Mouse (Mus musculus) G1E (cell line): ENCODE data around the gene Rnf26. TPM values are rescaled to one million over a fixed set of nuclear protein-coding genes. Genes with fewer than 3 reads are reported as not detected.

Experiments used
- ATAC-seq: 2 replicates; pipeline ENCODE4 v1.8.0; 2016; ENCODE audit warnings: mild to moderate bottlenecking; ENCODE audit not compliant: insufficient number of reproducible peaks, poor library complexity, low FRiP score, severe bottlenecking; ENCODE audit errors: extremely low read depth
- DNase-seq: peaks from one replicate; pipeline ENCODE4 v3.0.0; 2012; ENCODE audit warnings: low spot score
- H3K27me3 ChIP-seq: 2 replicates; pipeline ENCODE4 v1.6.1; 2012; ENCODE audit warnings: mild to moderate bottlenecking, low read length, inconsistent platforms; ENCODE audit not compliant: insufficient read depth
- H3K36me3 ChIP-seq: replicated peaks from 2 replicates; pipeline ENCODE3; 2012; ENCODE audit warnings: mild to moderate bottlenecking, inconsistent platforms
- H3K4me1 ChIP-seq: 2 replicates; pipeline ENCODE4 v1.6.1; 2012; ENCODE audit warnings: low read depth, low read length, inconsistent platforms, mixed read lengths; ENCODE audit not compliant: insufficient read depth
- H3K4me3 ChIP-seq: 2 replicates; pipeline ENCODE4 v1.5.1; 2012; ENCODE audit warnings: low read depth, mild to moderate bottlenecking, inconsistent platforms, low read length, moderate library complexity, mixed read lengths
- H3K9me3 ChIP-seq: replicated peaks from 2 replicates; pipeline ENCODE4 v1.6.1; 2012; ENCODE audit warnings: inconsistent platforms
- CTCF ChIP-seq: IDR thresholded peaks from 2 replicates; pipeline ENCODE4 v1.5.1; 2012; ENCODE audit warnings: low read depth, low read length, inconsistent platforms, mixed read lengths
- GATA1 ChIP-seq: IDR thresholded peaks from 2 replicates; pipeline ENCODE4 v1.6.1; 2012; ENCODE audit warnings: borderline replicate concordance, low read length, inconsistent platforms, mixed read lengths
- GATA2 ChIP-seq: IDR thresholded peaks from 2 replicates; pipeline ENCODE4 v1.6.1; 2012; ENCODE audit warnings: low read depth, low read length, inconsistent platforms, borderline replicate concordance
- POLR2AphosphoS5 ChIP-seq: IDR thresholded peaks from 2 replicates; pipeline ENCODE4 v1.6.1; 2012; ENCODE audit warnings: low read depth, low read length, inconsistent platforms; ENCODE audit not compliant: insufficient replicate concordance
- TAL1 ChIP-seq: conservative IDR thresholded peaks from 2 replicates; pipeline ENCODE4 v1.6.1; 2012; ENCODE audit warnings: low read depth, low read length, inconsistent platforms, mixed read lengths
- polyA plus RNA-seq: library from polyadenylated mRNA; stranded (reverse); fragments of >175 nt; gene quantifications from 2 replicates; pipeline ENCODE4 v1.2.3, GENCODE M21; 2012
- total RNA-seq, 2 experiments: library from RNA; stranded (forward) in 1 of 2; stranded (reverse) in 1 of 2; fragments of 200-1000 nt in 1 of 2; fragments of >200 nt in 1 of 2; fragmentation: Nextera tagmentation in 1 of 2; gene quantifications; 2 replicates each; pipeline ENCODE4 v1.2.3; 2014 to 2017

Gene Rnf26
- total and polyA plus RNA-seq, 3 experiments = 10.5 to 46.9 (median 41.9) TPM

GRCm38 (mm10) chr9:44078136-44078797 lies 35.0 kb downstream of the Rnf26 start:
- no peak overlapping the region for H3K4me3 ChIP-seq
- no peaks in the 10 kb centered on the region for H3K9me3 ChIP-seq
- peaks cover 8% of the 10 kb centered on the region for H3K36me3 ChIP-seq
- H3K4me1 ChIP-seq = peaks cover 22% of the 10 kb centered on the region
- peaks cover 9% of the 10 kb centered on the region for H3K27me3 ChIP-seq
- TF ChIP-seq GATA1 = no peak
- TF ChIP-seq TAL1 = no peak
- no peak for TF ChIP-seq GATA2
- TF ChIP-seq POLR2AphosphoS5 = no peak
- TF ChIP-seq CTCF = no peak
- ATAC-seq (no peak), DNase-seq (no peak)

DNA sequence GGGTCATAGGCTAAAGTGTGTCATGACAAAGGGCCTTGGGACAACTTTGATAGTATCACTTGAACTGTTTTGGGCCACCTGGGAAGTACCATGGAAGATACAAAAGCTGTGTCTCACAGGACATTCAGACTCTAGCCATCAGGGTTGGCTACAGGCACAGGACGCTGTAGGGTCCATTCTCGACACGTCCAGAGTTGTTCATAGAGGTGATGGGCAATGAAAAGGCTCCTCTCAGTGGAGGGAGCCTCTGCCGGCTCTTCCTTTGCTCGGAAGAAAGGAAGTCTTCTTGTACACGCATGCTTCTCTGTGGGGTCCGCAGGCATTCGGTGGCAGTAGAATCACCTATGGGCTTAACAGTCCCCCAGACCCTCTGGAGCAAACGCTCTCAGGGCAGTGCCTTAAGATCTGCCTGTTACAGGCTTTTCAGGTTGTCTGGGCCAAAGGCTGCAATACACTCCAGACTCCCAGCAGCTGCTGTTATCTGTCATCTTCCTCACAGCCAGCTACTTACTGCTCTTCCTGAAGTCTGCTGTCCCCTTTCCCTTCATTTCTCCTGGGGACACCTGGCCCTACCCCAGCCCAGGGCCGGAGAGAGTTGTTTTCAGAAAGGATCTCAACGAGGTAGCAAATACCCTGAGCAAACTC lies 35.9 kb downstream of the Rnf26 start:
- Histone ChIP-seq H3K4me3 (no peak overlapping the region), H3K4me1 (peaks cover 22% of the 10 kb centered on the region), H3K27me3 (peaks cover 10% of the 10 kb centered on the region), H3K9me3 (no peaks in the 10 kb centered on the region), H3K36me3 (peaks cover 8% of the 10 kb centered on the region)
- TF ChIP-seq TAL1 (no peak), POLR2AphosphoS5 (no peak), CTCF (no peak), GATA2 (no peak), GATA1 (no peak)
- no peak for ATAC-seq
- no peak for DNase-seq

DNA sequence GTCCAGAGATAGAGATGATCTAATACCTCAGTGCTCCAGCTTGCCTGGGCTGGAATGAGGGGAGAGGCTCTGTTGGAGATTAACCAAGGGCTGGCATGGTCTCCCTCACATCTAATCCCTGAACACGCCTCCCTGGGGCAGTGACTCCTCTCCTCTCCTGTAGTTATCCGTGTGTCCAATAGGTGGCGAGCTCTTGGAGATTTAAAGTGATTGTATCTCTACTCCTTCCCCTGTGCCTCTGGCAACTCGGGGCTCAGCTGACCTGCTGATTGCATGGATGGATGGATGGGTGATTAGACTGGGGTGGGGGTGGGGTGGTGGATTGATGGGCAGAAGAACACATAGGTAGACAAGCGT lies 36.6 kb downstream of the Rnf26 start:
- ATAC-seq = peak; percentile 55; the same call in 1 of the 2 replicates

GRCm38 (mm10) chr9:44075996-44076763 lies 37.1 kb downstream of the Rnf26 start:
- ATAC-seq = no peak
- peaks cover 18% of the 10 kb centered on the region for H3K27me3 ChIP-seq
- DNase-seq = no peak
- H3K4me3 ChIP-seq = no peak overlapping the region
- H3K9me3 ChIP-seq = no peaks in the 10 kb centered on the region
- H3K4me1 ChIP-seq = peaks cover 28% of the 10 kb centered on the region
- TF ChIP-seq GATA1 (no peak), CTCF (no peak), GATA2 (no peak), POLR2AphosphoS5 (no peak), TAL1 (no peak)
- peaks cover 8% of the 10 kb centered on the region for H3K36me3 ChIP-seq

More for the DNA sequence above, 36.6 kb downstream of the Rnf26 start:
- Histone ChIP-seq H3K4me1 (peaks cover 26% of the 10 kb centered on the region), H3K27me3 (peaks cover 16% of the 10 kb centered on the region), H3K36me3 (peaks cover 8% of the 10 kb centered on the region), H3K4me3 (no peak overlapping the region), H3K9me3 (no peaks in the 10 kb centered on the region)
- DNase-seq = peak; percentile 74
- no peak for TF ChIP-seq GATA1
- peak; percentile 50; the same call in 1 of the 2 replicates for TF ChIP-seq CTCF

- H3K4me1 ChIP-seq = peaks cover 30% of the 10 kb centered on the region
- peaks cover 8% of the 10 kb centered on the region for H3K36me3 ChIP-seq
- no peak overlapping the region for H3K4me3 ChIP-seq
- H3K9me3 ChIP-seq = no peaks in the 10 kb centered on the region
- DNase-seq (no peak), ATAC-seq (no peak)
- peaks cover 20% of the 10 kb centered on the region for H3K27me3 ChIP-seq
- TF ChIP-seq GATA1 (no peak), GATA2 (no peak), CTCF (no peak), POLR2AphosphoS5 (no peak), TAL1 (no peak)
These were observed 37.9 kb downstream of the Rnf26 start for GRCm38 (mm10) chr9:44075276-44075995.
